Mouse (Mus musculus): ENCODE measurements around the gene Odaph. TPM values are rescaled to one million over a fixed set of nuclear protein-coding genes. Genes with fewer than 3 reads are reported as not detected.
"Not testable (repeated sequence)": the region's sequence is repeated elsewhere in the genome, so short reads cannot be mapped to it uniquely, and the experiment has no call there.

Odaph gene
- 0.60 TPM in 1 of 2 replicates, not detected in the other for polyA plus RNA-seq (2015; fragmentation: Nextera tagmentation; extraction: Ambion mirVana)

DNA sequence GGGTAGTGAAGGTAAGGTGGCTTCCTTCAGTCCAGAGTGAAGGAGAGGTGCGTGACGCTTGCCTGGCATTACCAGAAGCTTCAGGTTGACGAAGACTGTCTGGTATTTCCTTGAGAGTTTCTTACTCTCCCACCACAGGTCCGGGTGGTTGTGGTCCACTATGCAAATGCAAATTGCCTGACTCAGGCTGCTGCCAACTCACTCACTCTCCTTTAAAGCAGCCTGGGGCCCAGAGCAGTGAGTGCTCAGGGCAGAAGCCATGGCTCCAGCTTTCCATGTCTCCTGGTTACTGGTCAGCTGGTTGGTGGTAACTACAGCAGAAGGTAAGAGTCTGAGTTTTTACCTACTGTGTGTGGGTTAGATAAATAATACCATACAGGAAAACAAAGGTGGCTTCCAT is at the start of gene Odaph:
Odaph (plus strand) TSS at position 240 of the 400 bp plus-strand sequence.
- no peaks in the 10 kb centered on the region for H3K27me3 ChIP-seq
- H3K4me2 ChIP-seq (replicated peaks): no peak within 1 kb of the TSS
- no peak for ATAC-seq (ENCODE audit: insufficient number of reproducible peaks, low FRiP score, low TSS enrichment, low read depth)
- H3K27ac ChIP-seq (replicated peaks): no peak within 1 kb of the TSS
- H3K4me3 ChIP-seq (replicated peaks): no peak within 1 kb of the TSS
- H3K4me1 ChIP-seq: no peaks in the 10 kb centered on the region
- no peaks in the 10 kb centered on the region for H3K36me3 ChIP-seq
- H3K9me3 ChIP-seq (replicated peaks): no peaks in the 10 kb centered on the region
- 63% methylated on average over 4 of the region's 4 CpGs for WGBS
- H3K9ac ChIP-seq: no peak within 1 kb of the TSS

DNA sequence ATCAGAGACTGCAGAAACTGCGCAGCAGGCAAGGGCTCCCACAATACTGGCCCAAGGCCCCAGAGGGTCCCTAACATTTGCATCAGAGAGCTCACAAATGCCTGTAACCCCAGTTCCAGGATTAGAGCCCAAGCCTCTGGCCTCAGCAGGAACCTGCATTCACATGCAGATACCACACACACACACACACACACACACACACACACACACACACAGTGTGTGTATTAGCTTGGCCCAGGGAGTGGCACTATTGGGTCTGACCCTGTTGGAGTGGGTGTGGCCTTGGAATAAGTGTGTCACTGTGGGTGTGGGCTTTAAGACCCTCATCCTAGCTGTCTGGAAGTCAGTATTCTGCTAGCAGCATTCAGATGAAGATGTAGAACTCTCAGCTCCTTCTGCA is 41.7 kb upstream of the Odaph start:
- not testable (repeated sequence) for ATAC-seq (ENCODE audit: insufficient number of reproducible peaks, low FRiP score, low TSS enrichment, low read depth); H3K4me1 ChIP-seq; H3K9ac ChIP-seq; H3K9me3 ChIP-seq (replicated peaks); H3K4me3 ChIP-seq (replicated peaks); H3K4me2 ChIP-seq (replicated peaks); H3K27ac ChIP-seq (replicated peaks); H3K27me3 ChIP-seq
- peaks cover 48% of the 10 kb centered on the region for H3K36me3 ChIP-seq
- 55% methylated on average over 1 of the region's 1 CpGs for WGBS

DNA sequence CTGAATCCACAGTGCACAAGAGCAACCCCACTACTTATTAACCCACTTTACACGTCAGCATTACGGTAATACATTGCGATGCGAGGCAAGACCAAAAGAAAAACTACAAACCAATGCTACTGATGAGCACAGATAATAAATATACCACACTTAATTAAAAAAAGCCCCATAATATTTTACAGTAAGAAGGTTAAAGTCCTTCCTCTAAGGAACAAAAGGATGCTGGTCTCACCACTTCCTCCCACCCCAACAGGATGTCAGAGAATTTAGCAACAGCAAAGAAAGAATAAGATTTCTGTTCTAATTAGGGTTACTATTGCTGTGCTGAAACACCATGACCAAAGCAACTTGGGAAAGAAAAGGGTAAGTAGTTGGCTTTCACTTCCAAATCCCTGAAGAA is 40.3 kb upstream of the Odaph start:
- Histone ChIP-seq H3K4me2 (replicated peaks) (no peak overlapping the region), H3K9ac (no peak overlapping the region), H3K9me3 (replicated peaks) (no peaks in the 10 kb centered on the region), H3K4me1 (no peaks in the 10 kb centered on the region), H3K36me3 (peaks cover 52% of the 10 kb centered on the region), H3K27me3 (no peaks in the 10 kb centered on the region), H3K4me3 (replicated peaks) (no peak overlapping the region), H3K27ac (replicated peaks) (no peak overlapping the region)
- no peak for ATAC-seq (ENCODE audit: insufficient number of reproducible peaks, low FRiP score, low TSS enrichment, low read depth)
- 96% methylated on average over 4 of the region's 4 CpGs for WGBS

DNA sequence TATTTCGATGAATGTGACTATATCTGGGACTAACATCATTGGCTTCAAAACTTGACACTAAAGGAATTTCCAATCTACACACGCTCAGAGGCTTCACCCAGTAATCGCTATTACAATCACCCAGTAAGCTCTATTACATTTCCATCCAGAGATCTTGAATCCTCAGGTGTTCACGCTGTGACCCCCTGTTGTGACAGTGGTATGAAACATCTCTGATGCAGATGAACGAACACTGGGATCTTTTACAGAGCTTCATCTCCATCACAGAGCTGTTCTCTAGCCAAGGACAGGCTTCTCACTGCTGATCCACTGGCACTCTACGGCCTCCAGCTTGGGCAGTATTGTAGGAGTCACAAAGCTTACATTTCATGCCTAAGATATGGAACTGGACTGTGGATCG is 37.8 kb upstream of the Odaph start:
- peaks cover 57% of the 10 kb centered on the region for H3K36me3 ChIP-seq

DNA sequence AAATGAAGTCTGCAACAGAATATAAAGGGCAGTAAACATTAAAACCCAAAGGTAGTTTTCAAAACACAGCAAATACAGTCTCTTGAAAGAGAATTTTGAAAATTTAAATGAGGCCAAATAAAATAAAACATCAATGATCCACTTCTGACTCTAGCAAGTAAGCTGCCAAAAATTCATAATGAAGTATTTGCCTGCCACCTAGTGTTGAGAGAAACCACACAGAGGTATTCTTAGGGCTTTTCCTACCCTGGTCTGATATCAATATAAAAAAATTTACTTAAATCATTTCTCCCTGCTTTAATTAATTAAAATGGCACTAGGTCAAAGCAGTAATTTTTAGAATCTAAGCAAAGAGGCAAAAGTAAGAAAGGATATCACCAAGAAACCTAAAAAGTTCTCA is 35.9 kb upstream of the Odaph start:
- H3K9ac ChIP-seq: no peak overlapping the region
- H3K9me3 ChIP-seq (replicated peaks): no peaks in the 10 kb centered on the region
- H3K4me2 ChIP-seq (replicated peaks): no peak overlapping the region
- H3K27me3 ChIP-seq: no peaks in the 10 kb centered on the region
- H3K4me1 ChIP-seq: no peaks in the 10 kb centered on the region
- no peak overlapping the region for H3K4me3 ChIP-seq (replicated peaks)
- H3K36me3 ChIP-seq: peaks cover 48% of the 10 kb centered on the region
- no peak overlapping the region for H3K27ac ChIP-seq (replicated peaks)
- ATAC-seq (ENCODE audit: insufficient number of reproducible peaks, low FRiP score, low TSS enrichment, low read depth): no peak

More for the DNA sequence above, 37.8 kb upstream of the Odaph start:
- no peak overlapping the region for H3K9ac ChIP-seq
- no peaks in the 10 kb centered on the region for H3K4me1 ChIP-seq
- H3K4me3 ChIP-seq (replicated peaks): no peak overlapping the region
- WGBS: 93% methylated on average over 7 of the region's 7 CpGs
- ATAC-seq (ENCODE audit: insufficient number of reproducible peaks, low FRiP score, low TSS enrichment, low read depth): no peak
- no peaks in the 10 kb centered on the region for H3K27me3 ChIP-seq
- no peak overlapping the region for H3K4me2 ChIP-seq (replicated peaks)
- no peak overlapping the region for H3K27ac ChIP-seq (replicated peaks)
- H3K9me3 ChIP-seq (replicated peaks): no peaks in the 10 kb centered on the region

DNA sequence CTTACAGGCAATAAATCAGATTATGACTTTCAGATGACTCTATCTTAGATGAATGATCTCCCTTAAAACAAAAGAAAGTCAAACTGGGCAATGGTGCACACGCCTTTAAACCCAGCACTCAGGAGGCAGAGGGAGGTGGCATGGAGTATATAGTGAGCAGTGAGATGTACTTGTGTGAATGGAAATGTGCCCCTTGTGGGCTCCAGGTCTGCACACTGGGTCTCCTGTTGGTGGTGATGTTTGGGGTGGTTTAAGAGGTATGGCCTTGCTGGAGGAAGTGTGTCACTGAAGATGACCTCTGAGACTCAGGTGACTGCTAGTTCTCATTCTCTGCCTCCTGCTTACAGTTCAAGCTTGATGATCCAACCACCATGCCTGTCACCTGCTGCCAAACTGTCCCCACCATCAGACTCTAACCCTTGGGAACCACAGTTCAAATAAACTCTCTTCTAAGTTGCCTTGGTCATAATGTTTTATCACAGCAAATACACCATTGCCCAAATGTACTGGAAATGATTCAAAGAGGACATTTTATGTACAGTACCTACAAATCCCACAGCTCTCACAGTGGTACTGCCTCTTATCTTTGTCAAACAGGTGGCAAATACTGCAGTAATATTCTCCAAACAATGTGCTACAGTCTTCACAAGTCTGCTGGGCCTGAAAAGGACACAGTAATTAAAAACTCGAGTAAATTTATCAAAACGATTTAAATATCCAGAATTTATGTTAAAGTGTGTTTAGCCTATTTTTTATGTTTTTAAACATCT is 30.1 kb upstream of the Odaph start:
- Histone ChIP-seq H3K4me1 (peaks cover 17% of the 10 kb centered on the region), H3K4me2 (replicated peaks) (no peak overlapping the region), H3K27me3 (no peaks in the 10 kb centered on the region), H3K27ac (replicated peaks) (no peak overlapping the region), H3K9me3 (replicated peaks) (no peaks in the 10 kb centered on the region), H3K4me3 (replicated peaks) (no peak overlapping the region), H3K9ac (no peak overlapping the region), H3K36me3 (peaks cover 25% of the 10 kb centered on the region)
- 90% methylated on average over 3 of the region's 3 CpGs for WGBS
- no peak for ATAC-seq (ENCODE audit: insufficient number of reproducible peaks, low FRiP score, low TSS enrichment, low read depth)

DNA sequence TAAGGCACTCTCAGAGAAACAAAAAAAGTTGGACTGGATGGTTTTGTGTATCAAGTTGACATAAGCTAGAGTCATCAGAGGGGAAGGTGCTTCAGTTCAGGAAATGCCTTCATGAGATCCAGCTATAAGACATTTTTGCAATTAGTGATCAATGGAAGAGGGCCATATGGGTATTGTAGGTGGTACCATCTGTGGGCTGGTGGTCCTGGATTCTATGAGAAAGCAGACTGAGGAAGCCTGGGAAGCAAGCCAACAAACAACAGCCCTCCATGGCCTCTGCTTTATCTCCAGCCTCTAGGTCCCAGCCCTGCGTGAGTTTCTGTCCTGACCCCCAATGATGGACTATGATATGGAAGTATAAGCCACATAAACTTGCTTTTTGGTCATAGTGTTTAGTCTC is 28.2 kb upstream of the Odaph start:
- ATAC-seq (ENCODE audit: insufficient number of reproducible peaks, low FRiP score, low TSS enrichment, low read depth): no peak
- WGBS: 100% methylated on average over 1 of the region's 1 CpGs

DNA sequence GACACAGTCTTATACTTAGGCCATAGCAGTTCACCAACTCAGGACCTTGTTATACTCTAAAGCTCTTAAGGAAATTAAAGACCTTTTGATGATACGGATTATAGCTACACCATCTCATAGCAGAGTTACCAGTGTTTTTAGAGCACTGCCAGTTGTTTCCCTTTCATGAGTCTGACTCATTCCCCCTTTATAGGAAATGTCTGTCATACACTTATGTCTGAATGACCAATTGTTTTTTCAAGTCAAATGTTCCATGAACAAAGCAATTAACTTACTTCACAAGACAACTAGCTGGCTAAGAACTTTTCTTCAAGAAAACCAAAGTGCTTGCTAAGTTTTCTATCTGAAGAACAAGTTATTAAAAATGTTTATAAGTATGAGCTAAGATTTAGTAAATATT is 27.3 kb upstream of the Odaph start:
- Histone ChIP-seq H3K9me3 (replicated peaks) (no peaks in the 10 kb centered on the region), H3K4me1 (peaks cover 17% of the 10 kb centered on the region), H3K36me3 (peaks cover 15% of the 10 kb centered on the region), H3K27ac (replicated peaks) (no peak overlapping the region; the same call in 1 of the 2 replicates), H3K27me3 (no peaks in the 10 kb centered on the region), H3K4me3 (replicated peaks) (no peak overlapping the region), H3K4me2 (replicated peaks) (peak overlapping the region; percentile 55; the same call in 1 of the 2 replicates), H3K9ac (no peak overlapping the region)
- no peak for ATAC-seq (ENCODE audit: insufficient number of reproducible peaks, low FRiP score, low TSS enrichment, low read depth)
- 72% methylated on average over 1 of the region's 1 CpGs for WGBS

More for the DNA sequence above, 28.2 kb upstream of the Odaph start:
- H3K27ac ChIP-seq (replicated peaks): no peak overlapping the region
- H3K9me3 ChIP-seq (replicated peaks): no peaks in the 10 kb centered on the region
- H3K4me1 ChIP-seq: peaks cover 17% of the 10 kb centered on the region
- H3K27me3 ChIP-seq: no peaks in the 10 kb centered on the region
- no peak overlapping the region for H3K9ac ChIP-seq
- peaks cover 18% of the 10 kb centered on the region for H3K36me3 ChIP-seq
- no peak overlapping the region for H3K4me2 ChIP-seq (replicated peaks)
- H3K4me3 ChIP-seq (replicated peaks): no peak overlapping the region

DNA sequence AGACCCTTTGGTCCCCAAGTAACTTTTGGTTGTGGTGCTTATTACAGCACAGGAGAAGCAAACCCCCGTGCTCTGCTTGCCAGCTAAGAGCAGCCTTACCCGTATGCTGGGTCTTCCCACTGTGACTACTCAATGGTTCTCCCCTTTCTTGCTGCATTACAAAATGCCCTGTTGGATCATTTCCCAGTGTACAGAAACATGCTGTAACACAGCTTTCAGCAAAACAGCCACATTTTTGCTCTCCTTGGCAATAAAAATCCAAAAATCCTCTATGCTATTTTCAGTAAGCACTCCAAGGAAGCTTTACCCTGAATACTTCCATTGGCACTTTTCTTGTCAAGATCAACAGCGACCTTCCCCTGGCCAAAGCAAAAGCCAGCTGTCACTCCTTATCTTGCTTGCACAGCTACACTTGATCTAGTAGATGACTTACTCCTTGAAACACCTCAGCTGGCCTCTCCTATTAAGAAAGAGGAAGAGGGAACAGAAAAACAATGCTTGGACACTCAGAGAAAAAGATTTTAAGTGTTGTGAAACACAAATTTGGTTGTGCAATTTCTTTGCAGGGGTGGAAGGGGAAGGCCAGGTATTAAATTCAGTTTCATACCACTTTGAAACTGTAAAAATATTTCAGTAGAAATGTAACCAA is 26.5 kb upstream of the Odaph start:
- H3K9me3 ChIP-seq (replicated peaks): no peaks in the 10 kb centered on the region
- H3K4me1 ChIP-seq: peaks cover 17% of the 10 kb centered on the region
- peak overlapping the region; percentile 55 for H3K4me2 ChIP-seq (replicated peaks)
- peak overlapping the region; percentile 68 for H3K4me3 ChIP-seq (replicated peaks)
- H3K36me3 ChIP-seq: peaks cover 14% of the 10 kb centered on the region
- no peak overlapping the region for H3K9ac ChIP-seq
- H3K27ac ChIP-seq (replicated peaks): peak overlapping the region; percentile 99
- 38% methylated on average over 3 of the region's 3 CpGs for WGBS
- H3K27me3 ChIP-seq: no peaks in the 10 kb centered on the region
- ATAC-seq (ENCODE audit: insufficient number of reproducible peaks, low FRiP score, low TSS enrichment, low read depth): no peak

DNA sequence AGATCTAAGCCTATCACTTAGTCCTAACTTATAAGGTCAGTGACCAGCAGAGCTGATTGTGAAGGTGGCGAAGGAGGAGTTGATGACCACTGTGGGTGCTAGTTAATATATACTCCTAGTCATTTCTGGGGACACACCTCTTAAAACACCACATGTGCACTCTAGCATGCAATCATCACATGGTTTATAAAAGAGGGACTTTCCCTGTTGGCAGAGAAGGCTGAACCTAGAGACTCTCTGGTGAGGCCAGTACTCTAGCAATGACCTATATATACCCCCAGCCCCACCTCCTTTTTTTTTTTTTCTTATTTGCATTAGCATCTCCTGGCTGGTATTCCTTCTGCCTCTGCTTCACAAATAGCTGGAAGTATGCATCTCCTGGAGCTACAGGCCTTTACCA is 25.9 kb upstream of the Odaph start:
- WGBS: 82% methylated on average over 1 of the region's 1 CpGs
- no peak for ATAC-seq (ENCODE audit: insufficient number of reproducible peaks, low FRiP score, low TSS enrichment, low read depth)
- peaks cover 17% of the 10 kb centered on the region for H3K4me1 ChIP-seq

DNA sequence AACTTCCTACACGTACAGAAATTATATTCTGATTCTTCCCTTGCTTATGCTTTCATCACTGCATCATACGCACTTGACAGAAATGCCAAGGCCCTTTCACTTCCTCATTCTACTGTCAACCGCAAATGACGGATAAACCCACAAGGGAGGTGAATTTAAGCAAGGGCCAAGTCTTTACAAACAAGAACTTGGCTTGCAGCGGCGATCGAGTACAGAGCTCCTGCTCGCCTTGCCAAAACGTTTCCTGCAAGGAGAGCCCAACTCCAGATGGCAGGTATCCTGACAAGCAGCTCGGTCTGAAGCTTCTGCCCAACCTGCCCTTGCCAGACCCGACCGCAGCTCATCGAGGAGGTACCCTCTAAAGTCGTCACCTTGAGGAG is 25.0 kb upstream of the Odaph start:
- Histone ChIP-seq H3K36me3 (peaks cover 6% of the 10 kb centered on the region), H3K4me3 (replicated peaks) (peak overlapping the region; percentile 68), H3K4me2 (replicated peaks) (peak overlapping the region; percentile 55), H3K27me3 (no peaks in the 10 kb centered on the region), H3K9me3 (replicated peaks) (no peaks in the 10 kb centered on the region), H3K4me1 (peaks cover 17% of the 10 kb centered on the region), H3K9ac (peak overlapping the region; percentile 62), H3K27ac (replicated peaks) (peak overlapping the region; percentile 99)
- ATAC-seq (ENCODE audit: insufficient number of reproducible peaks, low FRiP score, low TSS enrichment, low read depth): peak; percentile 21; the same call in 1 of the 2 replicates
- under 1% methylated on average over 14 of the region's 14 CpGs for WGBS

More for the DNA sequence above, 25.9 kb upstream of the Odaph start:
- H3K4me3 ChIP-seq (replicated peaks): peak overlapping the region; percentile 68
- H3K27me3 ChIP-seq: no peaks in the 10 kb centered on the region
- H3K9me3 ChIP-seq (replicated peaks): no peaks in the 10 kb centered on the region
- peak overlapping the region; percentile 99 for H3K27ac ChIP-seq (replicated peaks)
- peaks cover 14% of the 10 kb centered on the region for H3K36me3 ChIP-seq
- H3K4me2 ChIP-seq (replicated peaks): peak overlapping the region; percentile 55
- H3K9ac ChIP-seq: no peak overlapping the region

Measured in embryonic facial prominence, embryonic 15.5 days (tissue).